Mouse (Mus musculus) cerebellum, adult 2 months (tissue): ENCODE measurements around the gene L3mbtl3.

ENCODE experiments used
- CTCF ChIP-seq: fragments of 200-500 bp; IDR thresholded peaks from 2 replicates; pipeline ENCODE4 v1.5.1; 2011; ENCODE audit warnings: low read depth, mild to moderate bottlenecking, control low read depth, low read length, moderate library complexity, borderline replicate concordance; ENCODE audit not compliant: insufficient read depth
- POLR2A ChIP-seq: fragments of 200-500 bp; IDR thresholded peaks from 2 replicates; pipeline ENCODE4 v1.6.1; 2011; ENCODE audit warnings: low read length, control low read depth, borderline replicate concordance; ENCODE audit not compliant: insufficient read depth

GRCm38 (mm10) chr10:26303485-26303884 is 72.3 kb downstream of the L3mbtl3 start:
- TF ChIP-seq POLR2A (no peak), CTCF (no peak)
